7 mouse cellular contexts compared by ENCODE assay signal in the genomic region with DNA sequence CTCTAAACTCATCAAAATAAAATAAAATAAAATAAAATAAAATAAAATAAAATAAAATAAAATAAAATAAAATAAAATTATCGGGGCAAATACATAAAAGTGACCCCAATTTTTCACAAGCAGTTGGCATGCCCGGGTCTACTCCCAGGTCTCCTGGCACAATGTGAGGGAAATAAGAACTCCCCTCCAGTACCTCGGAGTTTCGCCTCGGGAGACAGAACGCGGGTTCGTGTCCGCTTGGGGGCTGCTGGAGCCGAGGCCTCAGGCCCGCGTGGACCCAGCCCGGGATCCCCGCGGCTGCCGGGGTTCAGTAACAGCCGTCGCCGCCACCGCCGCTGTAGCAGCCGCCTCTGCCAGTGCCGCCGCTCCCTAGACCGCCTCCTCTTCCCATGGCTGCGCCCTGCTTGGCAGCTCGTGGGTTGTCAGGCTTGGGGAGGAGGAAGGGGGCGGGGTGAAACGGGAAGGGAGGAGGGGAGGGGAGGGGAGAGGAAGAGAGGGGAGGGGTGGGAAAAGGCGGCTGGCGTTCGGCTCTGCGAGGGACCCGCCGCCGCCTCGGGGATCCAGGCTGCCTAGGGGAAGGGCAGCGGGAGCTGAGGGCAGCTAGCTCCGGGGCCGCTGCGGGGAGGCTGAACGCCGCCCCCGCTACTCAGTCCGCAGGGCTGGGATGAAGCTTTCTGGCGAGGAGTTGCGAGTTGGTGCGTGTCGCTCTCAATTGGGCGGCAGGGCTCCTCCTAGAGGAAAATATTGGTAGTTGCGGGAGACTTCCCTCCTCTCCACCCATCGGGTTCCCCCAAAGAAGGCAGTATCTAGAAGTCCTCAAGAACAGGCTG. TPM values are rescaled to one million over a fixed set of nuclear protein-coding genes. Genes with fewer than 3 reads are reported as not detected.
DNase-seq lines count a peak whose midpoint lies in the region; ATAC-seq and TF ChIP-seq lines count a peak whose summit lies in the region.

A gene (minus strand): TSS at position 686 of the 830 bp plus-strand sequence.

- peak; percentile 92 for DNase-seq in adrenal gland, postnatal 14 days
- peak; percentile 89 for DNase-seq in embryo, embryonic 9.5 days (ENCODE audit: extremely low spot score)
- peak; percentile 99 for DNase-seq in heart, adult 11 months
- DNase-seq in kidney, adult 18-20 months, result peak; percentile 92
- peak; percentile 84 for DNase-seq in limb, embryonic 10.5 days (ENCODE audit: low spot score)
- peak in 1 of 2 experiments; percentile 9 for DNase-seq in spleen, adult 2 months (ENCODE audit: low read depth in 1 of 2, low spot score in 2 of 2)

- H3K36me3 ChIP-seq in limb, embryonic 10.5 days, result no peaks in the 10 kb centered on the region
- H3K36me3 ChIP-seq in midbrain, embryonic 13.5 days, result no peaks in the 10 kb centered on the region
- H3K36me3 ChIP-seq in spleen, adult 2 months (ENCODE audit: control insufficient read depth, insufficient read depth, low read length), result no peaks in the 10 kb centered on the region

- peak within 1 kb of the TSS; percentile 78 for H3K4me2 ChIP-seq in midbrain, embryonic 13.5 days (replicated peaks)

- H3K4me1 ChIP-seq in limb, embryonic 10.5 days, result peaks cover 25% of the 10 kb centered on the region
- H3K4me1 ChIP-seq in midbrain, embryonic 13.5 days (replicated peaks), result peaks cover 9% of the 10 kb centered on the region
- peaks cover 4% of the 10 kb centered on the region; the same call in 1 of the 2 replicates for H3K4me1 ChIP-seq in spleen, adult 2 months (ENCODE audit: control insufficient read depth, insufficient read depth, insufficient read length)

- H3K4me3 ChIP-seq in limb, embryonic 10.5 days, result peak within 1 kb of the TSS; percentile 73
- peak within 1 kb of the TSS; percentile 63 for H3K4me3 ChIP-seq in midbrain, embryonic 13.5 days (replicated peaks)
- H3K4me3 ChIP-seq in spleen, adult 2 months (ENCODE audit: extremely low read depth, insufficient read depth, insufficient read length), result peak within 1 kb of the TSS; percentile 56

- TF ChIP-seq CTCF in spleen, adult 2 months (IDR thresholded peaks at IDR 0.05; ENCODE audit: extremely low read depth, insufficient read depth, insufficient read length, insufficient replicate concordance), result 0 out of 2 replicates have a peak, but pooled peaks have one; percentile 13

- peak; percentile 97 for ATAC-seq in midbrain, embryonic 13.5 days

- no peak for TF ChIP-seq POLR2A in spleen, adult 2 months (IDR thresholded peaks at IDR 0.05; ENCODE audit: low read depth, low read length)

- H3K9me3 ChIP-seq in limb, embryonic 10.5 days (replicated peaks), result no peaks in the 10 kb centered on the region
- H3K9me3 ChIP-seq in midbrain, embryonic 13.5 days, result no peaks in the 10 kb centered on the region

- no peaks in the 10 kb centered on the region for H3K27me3 ChIP-seq in limb, embryonic 10.5 days (ENCODE audit: low read depth, poor library complexity, severe bottlenecking)
- H3K27me3 ChIP-seq in midbrain, embryonic 13.5 days, result peaks cover 6% of the 10 kb centered on the region; the same call in 1 of the 2 replicates
- H3K27me3 ChIP-seq in spleen, adult 2 months (ENCODE audit: control insufficient read depth, insufficient read depth, low read length), result peaks cover 6% of the 10 kb centered on the region

- H3K27ac ChIP-seq in limb, embryonic 10.5 days, result peak within 1 kb of the TSS; percentile 93
- H3K27ac ChIP-seq in midbrain, embryonic 13.5 days, result peak within 1 kb of the TSS; percentile 85
- H3K27ac ChIP-seq in spleen, adult 2 months (ENCODE audit: insufficient read depth, low read length), result peak within 1 kb of the TSS; percentile 73

- peak within 1 kb of the TSS; percentile 79 for H3K9ac ChIP-seq in midbrain, embryonic 13.5 days (replicated peaks)

- WGBS in limb, embryonic 10.5 days, result under 1% methylated on average over 52 of the region's 52 CpGs
- under 1% methylated on average over 48 of the region's 52 CpGs for WGBS in midbrain, embryonic 13.5 days
- WGBS in spleen, adult 2 months, result 1% methylated on average over 49 of the region's 52 CpGs

RNA-seq across cellular contexts. Expression of the gene that starts here (rescaled TPM):
- 61.6 and 112 TPM in 2 replicates for total RNA-seq in adrenal gland, postnatal 14 days (2021)
- 12.9 and 18.1 TPM in 2 replicates for polyA plus RNA-seq in limb, embryonic 10.5 days (2016; fragmentation: Nextera tagmentation; extraction: Ambion mirVana)
- polyA plus RNA-seq in midbrain, embryonic 13.5 days (2015; fragmentation: Nextera tagmentation; extraction: Ambion mirVana), result 6.7 and 8.8 TPM in 2 replicates
- 1.6 and 2.0 TPM in 2 replicates for polyA plus RNA-seq in spleen, adult 2 months (2012; rRNA removed)
